Mouse (Mus musculus) CH12F3 (cell line): ENCODE data around the gene Itpr3.

ENCODE experiments used
- in situ Hi-C: fragments of 300-500 bp; cut with MboI; formaldehyde crosslinking; loops from 2 replicates; pipeline ENCODE4 v1.14.3; 2020; ENCODE audit warnings: low sequenced_read_pairs

The Itpr3 gene

DNA sequence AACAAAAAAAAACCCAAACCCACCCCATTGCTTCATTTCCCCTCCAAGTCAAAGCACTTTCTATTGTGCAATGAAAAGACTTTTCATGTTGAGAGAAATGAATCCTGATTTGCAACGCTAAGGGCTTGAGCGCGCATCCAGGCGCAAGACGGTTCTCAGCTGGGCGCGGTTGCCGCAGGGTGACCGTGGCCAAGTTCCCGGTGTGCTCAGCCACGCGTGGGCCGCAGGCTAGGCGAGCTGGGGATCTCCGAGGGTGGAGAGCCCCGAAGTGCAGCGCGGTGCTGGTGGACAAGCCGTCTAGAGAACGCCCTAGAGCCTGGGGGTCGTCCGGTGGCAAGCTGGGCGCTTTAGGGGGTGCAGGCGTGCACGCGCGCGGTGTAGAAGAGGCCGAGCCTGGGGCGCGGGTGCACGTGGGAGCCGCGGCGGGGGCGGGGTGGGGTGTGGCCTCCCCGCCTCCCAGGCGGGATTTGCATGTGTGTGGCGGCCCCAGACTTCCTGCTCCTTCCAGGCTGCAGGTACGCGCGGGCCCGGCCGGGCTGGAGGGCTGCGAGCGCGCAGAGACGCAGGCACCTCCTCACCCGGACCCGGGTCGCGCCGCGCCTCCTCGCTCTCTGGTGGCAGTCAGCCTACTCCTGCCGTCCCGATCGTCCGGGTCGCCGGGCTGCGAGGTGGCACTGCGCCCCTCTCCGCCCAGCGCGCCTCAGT is at the start of gene Itpr3:
Itpr3 (plus strand) TSS at position 493 of the 705 bp plus-strand sequence.
- in situ Hi-C loops: no loop called here

DNA sequence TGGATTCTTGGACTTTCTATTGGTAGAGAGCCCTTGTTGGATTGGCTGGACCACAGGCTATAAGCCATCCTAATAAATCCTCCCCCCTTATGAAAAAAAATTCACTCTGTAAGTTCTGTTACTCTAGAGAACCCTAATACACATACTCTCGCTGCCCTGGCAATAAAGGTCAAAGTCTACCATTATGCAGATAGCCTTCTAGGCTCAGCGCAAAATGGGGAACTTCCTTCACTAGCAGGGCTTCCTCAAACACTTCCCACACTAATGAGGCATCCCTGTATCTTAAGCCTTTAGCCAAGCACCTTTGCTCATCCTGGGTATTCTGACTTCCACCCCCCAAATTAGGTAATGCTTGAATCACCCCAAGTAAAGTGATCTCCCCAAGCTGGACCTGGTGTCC is 48.8 kb upstream of the Itpr3 start:
- in situ Hi-C loops: no loop called here

DNA sequence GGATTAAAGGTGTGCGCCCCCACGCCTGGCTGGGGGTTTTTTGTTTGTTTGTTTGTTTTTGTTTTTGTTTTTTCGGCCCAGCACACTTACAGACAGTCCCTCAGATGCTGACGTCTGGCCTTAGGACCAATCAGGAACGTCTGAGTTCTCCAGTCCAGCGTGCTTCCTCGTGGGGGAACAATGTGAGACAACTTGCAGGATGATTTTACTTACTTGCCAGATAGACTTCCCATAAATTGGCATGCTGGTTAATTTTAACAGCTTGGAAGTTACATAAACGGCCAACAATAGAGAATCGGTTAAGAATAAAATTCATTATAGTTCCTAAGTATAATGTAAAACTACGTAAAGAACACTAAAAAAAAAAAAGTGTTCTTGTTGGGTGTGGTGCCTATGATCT is 45.9 kb upstream of the Itpr3 start:
- in situ Hi-C loops: no loop called here

DNA sequence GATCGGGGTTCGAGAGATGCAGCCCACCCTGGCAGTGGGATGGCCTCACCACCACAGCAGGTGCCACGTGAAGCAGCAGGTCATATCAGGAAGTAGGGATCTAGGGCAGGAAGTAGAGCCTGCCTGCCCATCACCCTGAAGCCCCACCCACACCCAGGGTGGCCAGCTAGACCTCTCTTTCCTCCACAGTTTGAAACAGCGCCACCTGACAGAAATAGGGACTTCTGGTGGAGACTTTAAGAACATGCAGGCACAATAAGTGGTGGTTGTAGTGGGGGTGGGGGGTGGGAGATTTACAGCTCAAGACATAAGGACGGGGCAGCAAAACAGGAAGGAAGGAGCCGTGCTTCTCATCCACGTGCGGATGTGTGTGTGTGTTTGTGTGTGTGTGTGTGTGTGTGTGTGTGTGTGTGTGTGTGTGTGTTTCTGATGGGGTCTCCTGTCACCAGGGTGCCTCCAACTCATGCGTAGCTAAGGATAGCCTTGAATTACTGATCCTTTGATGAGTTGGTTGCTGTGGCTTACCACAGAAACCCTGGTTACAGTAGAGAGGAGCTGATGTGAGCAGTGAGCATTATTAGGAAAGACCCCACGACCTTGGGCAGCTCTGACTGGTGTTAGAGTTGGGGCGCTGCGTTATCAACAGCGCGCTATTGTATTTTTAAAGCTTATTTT is 45.0 kb upstream of the Itpr3 start:
- in situ Hi-C loops: no loop called here

DNA sequence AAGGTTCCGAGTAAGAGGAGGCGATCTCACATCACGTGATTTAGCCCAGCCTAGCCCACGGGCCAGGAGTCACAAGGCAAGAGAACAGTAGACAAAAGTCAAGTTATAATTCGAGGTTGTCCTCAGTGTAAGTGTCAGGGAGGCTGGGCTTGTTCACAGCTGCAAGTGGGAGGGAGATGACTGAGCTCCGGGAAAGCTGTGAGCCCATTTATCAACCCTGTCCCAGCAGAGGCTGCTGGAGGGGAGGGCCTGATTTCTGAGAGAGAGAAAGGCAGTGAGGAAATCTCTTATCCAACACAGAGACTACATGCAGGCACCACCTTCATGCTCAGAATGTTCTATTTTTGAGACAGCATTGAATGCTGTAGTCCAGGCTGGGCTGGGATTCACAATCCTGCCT is 44.2 kb upstream of the Itpr3 start:
- in situ Hi-C loops: no loop called here

DNA sequence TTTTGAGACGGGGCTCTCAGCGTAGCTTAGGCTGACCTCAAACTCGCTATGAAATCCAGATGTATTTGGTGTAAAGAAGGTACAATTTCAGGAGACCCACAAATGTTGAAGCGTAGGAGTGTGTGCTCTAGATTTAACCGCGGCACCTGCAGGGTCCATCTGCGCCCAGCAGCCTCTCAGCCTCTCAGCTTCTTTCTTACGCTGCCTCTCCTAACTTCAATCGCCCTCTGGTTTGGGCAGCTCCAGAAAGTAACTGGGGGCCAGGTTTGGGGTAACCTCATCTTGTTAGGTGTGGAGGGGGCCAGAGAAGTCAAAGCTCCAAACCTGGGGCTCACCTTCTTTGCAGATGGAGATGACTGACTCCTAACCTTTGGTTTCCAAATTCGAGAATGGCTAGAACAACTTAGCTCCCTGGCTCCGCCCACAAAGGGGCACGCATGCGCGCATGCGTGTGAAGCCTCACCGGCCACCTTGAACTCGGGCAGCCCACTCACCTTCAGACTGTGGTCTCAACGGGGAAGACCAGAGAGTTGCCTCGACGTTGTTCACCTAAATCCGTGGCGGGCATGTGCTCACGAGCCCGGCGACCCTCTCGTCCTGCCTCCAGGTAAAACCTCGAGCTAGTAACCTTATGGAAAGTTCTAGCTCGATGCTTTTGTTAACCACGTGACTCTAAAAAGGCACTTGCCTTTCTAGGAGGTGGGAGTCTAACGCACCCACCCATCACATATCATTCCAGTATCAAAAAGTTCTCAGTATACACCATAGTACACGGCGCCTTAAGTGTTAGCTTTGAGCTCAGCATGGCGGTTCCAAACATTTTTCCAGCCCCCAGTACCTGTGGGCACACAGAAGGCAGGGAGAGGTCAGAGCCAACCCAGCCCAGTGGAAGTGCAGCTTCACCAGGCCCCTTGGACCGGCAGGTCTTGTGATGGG is 39.3 kb upstream of the Itpr3 start:
- in situ Hi-C loops: no loop called here

DNA sequence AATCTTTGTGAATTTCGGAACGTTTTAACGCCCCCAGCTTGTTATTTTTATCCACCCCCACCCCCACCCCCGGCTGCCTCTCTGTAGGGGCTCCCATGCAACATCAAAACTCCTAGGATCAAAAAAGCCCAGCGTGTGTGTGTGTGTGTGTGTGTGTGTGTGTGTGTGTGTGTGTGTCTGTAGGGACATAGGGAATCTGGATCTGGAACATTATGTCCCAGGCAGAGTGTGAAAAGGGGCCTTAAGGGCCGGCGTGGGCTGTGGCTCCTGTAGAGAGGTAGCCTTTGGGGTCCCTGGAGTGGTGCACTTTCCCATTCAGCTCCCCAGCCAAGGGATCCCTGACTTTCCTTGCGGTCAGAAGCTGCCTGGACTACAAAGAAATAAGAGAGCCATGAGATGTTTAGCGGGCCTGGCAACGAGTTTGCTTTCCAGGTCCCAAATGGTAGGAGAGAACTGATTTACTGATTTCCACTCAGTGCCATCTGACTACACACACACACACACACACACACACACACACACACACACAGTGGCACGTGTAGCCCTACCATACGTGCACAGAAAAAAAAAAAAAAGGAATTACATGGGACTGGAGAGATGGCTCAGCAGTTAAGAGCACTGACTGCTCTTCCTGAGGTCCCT is 38.4 kb upstream of the Itpr3 start:
- in situ Hi-C loops: no loop called here

DNA sequence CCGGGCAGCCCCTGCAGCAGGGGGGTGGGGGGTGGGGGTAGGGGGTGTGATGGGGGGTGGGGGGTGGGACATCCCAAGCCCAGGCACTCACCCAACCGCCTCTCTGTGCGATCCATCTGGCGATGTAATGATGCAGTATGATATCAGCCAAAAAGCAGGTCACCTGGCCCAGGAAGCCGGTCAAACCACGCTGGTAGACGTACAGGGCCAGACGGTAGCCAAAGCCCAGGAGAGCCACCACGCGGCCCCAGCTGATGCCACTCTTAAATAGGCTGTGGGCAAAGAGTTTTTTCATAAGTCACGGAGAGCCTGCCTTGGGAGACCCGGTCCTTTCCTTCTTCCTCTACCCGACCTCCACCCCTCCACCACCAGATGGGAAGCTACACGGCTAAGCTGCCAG is 36.0 kb upstream of the Itpr3 start:
- in situ Hi-C loops: no loop called here

DNA sequence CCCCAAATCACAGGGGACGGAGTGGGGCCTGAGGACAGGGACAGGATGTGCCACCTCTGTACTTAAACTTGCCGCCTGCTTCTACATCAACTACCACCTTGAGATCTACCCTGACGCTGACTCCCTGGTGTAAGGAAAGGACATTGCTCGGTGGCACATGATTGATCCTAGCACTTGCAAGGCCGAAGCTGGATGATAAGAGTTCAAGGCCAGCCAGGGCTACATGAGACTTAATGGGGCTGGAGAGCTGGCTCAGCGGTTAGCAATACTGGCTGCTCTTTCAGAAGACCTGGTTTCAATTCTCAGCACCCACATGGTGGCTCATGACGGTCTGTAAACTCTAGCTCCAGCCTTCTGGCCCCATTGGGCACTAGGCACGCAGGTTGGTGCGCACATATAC is 35.4 kb upstream of the Itpr3 start:
- in situ Hi-C loops: no loop called here

DNA sequence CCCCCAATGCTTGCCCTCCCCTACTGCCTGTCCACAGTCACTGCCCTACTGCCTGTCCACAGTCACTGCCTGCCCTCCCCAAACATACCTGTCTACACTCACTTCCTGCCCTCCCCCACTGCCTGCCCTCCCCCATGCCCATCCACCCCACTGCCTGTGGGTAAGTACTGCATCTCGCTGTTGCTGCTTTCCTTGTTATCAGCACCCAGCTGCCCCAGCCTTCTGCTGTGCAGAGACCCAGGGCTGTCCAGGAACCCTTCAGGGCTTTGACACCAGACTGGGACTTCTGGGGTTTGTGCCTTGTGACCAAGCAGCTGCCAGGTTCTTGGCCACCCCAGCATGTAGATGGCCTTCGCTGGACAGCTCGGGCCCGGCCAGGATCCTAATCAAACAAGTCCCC is 33.8 kb upstream of the Itpr3 start:
- in situ Hi-C loops: no loop called here

DNA sequence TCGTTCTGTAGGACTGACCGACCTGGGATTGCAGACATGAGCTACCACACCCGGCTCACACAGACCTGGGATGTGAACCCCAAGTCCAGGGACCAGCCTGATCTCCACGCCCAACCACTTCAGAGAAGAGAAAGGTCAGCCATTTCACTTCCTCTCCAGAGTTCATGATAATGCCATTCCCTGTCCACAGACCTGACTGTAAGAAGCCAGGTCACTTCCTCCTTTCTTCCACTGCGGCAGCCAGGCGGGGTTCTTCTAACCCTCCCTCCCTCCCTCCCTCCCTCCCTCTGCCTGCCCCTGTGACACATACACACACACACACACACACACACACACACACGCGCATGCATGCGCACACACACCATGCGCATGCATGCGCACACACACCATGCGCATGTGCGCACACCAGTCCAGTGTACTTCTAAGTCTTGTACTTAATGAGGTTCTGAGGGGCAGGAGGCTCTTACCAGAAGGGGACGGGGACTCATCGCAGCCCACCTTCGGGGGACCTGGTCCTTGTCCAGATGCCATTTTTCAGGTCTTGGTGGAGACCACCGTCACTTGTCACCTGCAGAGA is 31.7 kb upstream of the Itpr3 start:
- in situ Hi-C loops: no loop called here

DNA sequence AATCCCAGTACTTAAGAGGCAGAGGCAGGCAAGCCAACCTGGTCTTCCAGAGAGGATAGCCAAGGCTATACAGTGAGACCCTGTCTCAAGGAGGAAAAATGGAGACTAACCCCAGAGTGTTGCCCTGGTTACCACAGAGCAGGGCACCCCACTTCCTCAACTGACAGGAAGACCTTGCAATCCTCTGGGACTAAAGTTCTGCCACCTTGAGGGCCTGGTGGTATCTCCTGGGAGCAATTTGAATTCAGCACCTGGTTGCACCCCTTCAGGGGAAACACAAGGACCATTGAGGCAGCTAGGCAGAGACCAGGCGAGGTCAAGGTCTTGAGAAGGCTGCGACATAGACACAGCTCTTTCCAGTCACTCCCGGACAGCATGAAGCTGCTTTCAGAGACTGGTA is 31.2 kb upstream of the Itpr3 start:
- in situ Hi-C loops: no loop called here

DNA sequence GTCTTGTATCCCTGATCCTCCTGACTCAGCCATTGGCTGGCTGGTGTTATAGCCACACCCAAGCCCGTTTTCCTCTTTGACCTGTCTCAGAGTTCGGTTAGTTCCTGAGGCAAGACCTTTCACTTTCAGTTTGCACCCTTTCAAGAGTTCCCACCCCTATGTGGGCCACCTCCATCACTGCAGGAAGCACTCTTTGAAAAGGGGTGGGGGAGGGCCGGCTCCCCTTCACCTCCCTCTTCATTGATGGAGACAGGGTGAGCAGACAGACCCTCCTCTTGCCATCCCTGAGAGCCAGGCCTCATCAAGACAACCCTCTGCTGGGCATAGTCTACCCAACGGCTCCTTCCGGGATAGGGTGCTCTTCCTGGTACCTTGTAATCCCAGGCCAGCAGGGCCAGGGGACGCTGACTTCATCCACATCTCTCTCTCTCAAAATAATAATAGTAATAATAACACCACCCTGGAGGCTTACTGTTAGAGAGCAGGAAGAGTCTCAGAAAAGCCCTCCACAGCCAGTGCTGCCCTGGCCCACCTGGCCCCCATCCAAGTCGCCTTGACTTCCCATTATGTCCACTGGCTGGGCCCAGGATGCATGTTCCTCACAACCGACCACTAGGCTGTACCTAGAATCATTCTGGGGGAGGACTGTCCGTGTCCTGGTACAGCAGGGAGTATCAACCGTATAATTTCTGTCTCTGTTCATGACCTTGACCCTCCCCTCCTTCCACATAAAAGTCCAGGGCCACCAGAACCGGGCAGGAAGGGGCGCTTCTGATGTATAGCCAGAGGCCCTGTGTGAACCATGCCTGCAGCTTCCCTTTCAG is 29.4 kb upstream of the Itpr3 start:
- in situ Hi-C loops: no loop called here

DNA sequence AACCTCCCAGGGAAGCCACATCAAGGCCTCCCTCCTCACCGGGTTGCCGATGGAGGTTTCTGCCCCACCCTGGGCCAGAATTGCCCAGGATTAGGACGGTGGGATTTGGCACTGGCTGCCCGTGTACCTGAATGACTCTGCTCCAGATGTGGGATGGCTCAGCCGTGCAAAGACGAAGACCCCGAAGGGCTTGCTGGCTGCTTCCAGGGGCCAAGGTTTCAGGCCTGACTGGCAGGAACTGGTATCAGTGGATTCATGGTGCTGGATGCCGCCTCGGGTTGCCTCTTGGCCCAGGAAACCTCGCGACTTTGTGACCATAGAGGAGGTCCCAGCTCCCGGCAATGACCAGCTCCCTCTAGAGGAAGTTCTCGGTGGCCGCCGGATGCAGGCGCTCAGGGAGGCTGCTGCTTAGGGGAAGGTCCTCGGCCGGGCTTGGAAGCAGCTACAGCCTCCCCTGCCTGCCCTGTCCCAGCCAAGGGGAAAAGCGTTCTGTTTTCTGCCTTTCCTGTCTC is 28.8 kb upstream of the Itpr3 start:
- in situ Hi-C loops: no loop called here

DNA sequence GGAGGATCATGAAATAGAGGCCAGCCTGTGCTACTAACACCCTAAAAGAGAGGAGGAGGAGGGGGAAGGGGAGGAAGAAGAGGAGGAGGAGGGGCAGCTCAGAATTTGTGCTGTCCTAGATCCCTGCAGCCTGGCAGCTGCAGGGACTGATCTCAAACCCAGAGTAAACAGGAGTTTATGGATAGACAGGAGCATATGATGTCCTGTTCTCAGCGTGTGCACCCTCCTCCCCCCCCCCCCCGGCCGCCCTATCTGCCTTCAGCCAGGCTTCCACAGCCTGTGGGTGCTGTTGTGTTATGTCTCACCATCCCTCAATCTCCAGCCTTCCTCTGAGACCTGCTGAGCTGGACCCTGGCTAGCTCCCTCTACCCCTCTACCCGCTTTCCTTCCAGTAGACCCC is 28.2 kb upstream of the Itpr3 start, which contains the start of gene Bak1:
Bak1 (minus strand) TSS at position 101 of the 400 bp plus-strand sequence.
- in situ Hi-C loops: no loop called here

DNA sequence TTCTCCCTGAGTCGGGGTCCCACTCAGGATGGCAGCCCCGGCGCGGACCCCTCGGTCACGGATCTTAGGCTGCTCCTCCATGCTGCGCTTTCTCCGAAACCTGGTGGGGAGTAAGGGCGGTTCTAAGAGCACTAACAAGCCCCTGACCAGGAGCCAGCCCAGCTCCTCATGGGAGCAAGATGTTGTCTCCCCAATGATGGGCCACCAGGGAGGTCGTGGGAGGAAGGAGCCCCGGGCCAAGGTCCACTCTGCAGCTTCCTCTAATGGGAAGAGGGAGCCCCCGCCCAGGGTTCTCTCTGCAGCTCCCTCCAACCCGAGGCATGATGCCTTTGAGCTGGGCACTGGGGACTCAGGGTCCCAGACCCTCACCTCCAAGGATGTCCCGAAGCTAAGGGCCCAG is 27.7 kb upstream of the Itpr3 start:
- in situ Hi-C loops: no loop called here

DNA sequence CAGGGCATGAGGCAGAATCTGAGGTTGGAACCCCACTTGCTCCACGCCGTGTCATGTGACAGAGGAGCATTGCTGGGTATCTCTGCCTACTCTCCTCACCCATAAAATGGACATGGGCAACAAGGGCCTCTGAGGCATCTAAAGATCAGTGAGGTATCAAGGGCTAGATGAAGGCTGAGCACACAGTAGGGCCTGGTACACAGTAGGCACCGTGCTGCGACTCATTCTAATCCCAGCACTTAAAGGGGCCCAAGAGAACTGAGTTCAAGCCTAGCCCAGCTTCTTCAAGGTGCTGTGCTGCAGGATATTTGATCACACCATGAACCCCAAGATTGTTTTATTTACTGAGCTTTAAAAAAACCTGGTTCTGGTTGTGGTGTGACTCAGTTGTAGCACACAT is 26.2 kb upstream of the Itpr3 start:
- in situ Hi-C loops: no loop called here

DNA sequence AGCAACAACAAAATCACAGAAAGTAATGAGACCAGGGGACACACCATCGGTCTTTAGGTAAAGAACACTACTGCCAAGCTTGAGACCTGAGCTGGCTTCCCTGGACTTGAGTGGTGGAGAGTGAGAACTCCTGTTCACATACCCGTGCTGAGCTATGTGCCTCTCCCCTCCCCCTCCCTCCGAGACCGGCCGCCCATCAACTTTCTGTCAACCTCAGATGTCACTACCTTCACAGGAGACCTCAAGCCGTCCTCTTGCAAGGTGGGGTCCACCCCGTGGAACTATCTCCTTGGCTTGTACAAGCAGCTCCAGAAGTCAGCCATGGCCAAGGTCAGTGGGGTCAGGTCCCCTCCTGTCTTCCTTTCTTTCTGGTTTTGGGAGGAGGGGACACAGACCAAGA is 24.8 kb upstream of the Itpr3 start:
- in situ Hi-C loops: no loop called here

DNA sequence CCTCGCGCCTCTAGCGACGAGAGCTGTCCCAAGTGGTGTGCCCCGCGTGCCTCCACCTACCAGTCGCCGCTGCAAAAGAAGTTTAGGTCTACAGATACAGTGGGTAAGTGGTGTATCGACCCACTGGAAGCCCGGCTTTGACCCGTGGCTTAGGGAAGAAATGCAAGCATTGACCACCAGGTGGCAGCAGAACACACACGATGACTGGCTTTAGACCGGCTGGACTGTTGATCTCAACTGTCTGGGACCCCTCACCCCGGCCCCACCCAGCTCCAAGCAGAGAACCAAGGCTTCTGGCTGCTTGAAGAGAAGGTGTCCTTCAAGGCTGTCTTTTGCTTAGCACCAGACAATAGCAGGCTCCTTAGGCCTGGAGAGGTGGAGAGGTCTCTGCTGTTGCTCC is 24.2 kb upstream of the Itpr3 start:
- in situ Hi-C loops: no loop called here

DNA sequence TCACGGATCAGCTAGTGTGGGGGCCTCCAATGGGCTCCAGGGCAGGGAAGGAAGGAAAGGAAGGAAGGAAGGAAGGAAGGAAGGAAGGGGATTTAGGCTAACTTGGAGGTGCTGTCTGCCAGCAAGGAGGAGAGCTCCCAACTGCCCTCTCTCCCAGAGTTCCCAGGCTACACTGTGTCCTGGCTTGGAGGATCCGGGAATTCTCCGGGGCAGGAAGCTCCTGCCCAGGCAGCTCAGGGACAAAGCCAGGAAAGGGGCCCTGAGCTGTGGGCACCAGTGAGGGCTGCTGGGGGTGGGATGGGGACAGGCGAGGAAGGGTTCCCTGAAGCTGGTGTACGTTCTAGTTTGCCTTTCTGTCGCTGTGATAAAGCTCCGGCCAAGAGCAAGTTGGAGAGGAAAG is 20.6 kb upstream of the Itpr3 start:
- in situ Hi-C loops: no loop called here
